9 mouse cellular contexts compared by ENCODE assay signal in the genomic region with DNA sequence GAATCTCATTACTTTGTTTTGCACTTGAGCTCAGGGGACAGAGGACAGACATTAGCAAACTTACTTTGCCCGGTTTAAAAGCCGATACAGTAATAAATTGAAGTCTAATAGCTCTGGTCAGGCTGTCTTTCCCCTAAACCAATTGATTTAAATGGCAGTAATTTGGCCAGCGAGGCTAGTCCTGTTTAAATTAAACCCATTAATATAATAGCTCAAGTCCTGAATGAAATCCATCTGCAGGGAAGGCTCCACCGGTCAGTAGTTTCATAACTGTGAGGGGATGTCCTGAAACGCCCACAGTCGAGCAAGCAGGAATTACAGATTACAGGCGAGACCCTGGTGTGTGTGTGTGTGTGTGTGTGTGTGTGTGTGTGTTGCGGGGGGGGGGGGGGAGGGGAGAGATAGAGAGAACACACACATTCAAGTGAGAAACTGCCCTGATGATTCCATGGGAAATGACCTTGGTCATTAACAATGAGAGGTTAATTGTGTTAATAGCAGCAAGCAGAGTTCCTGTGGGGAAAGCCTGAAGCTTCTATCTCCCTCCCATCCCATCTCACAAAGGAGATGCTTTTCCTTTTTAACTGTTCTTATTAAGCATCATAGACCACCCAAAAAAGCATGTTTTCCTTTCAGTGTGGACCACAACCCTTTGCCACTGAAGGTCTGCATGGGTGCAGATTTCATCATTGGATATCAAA.
DNase-seq lines count a peak whose midpoint lies in the region; ATAC-seq and TF ChIP-seq lines count a peak whose summit lies in the region.
"Had no signal": no experiment of that assay in that cellular context is flagged by ENCODE, and none has a peak within 500 bp of the region (broad histone marks: within the 10 kb centered on the region; RNA-seq: fewer than 3 reads in every experiment).

No protein-coding gene starts in this region.

- no peak overlapping the region for H3K27ac ChIP-seq in kidney, embryonic 14.5 days (ENCODE audit: low read depth, low read length)
- H3K27ac ChIP-seq in embryonic facial prominence, embryonic 15.5 days (replicated peaks): no peak overlapping the region
- H3K27ac ChIP-seq in hindbrain, postnatal 0 days: no peak overlapping the region
- no peak overlapping the region for H3K27ac ChIP-seq in neural tube, embryonic 11.5 days (ENCODE audit: low read depth, low read length)
- H3K27ac ChIP-seq: heart, embryonic 15.5 days had no signal

- no peaks in the 10 kb centered on the region for H3K9me3 ChIP-seq in kidney, embryonic 14.5 days (ENCODE audit: control insufficient read depth, low read length)
- no peaks in the 10 kb centered on the region for H3K9me3 ChIP-seq in embryonic facial prominence, embryonic 15.5 days (replicated peaks)
- no peaks in the 10 kb centered on the region for H3K9me3 ChIP-seq in hindbrain, postnatal 0 days (ENCODE audit: low read length)
- H3K9me3 ChIP-seq in neural tube, embryonic 11.5 days (ENCODE audit: control insufficient read depth, low read length): no peaks in the 10 kb centered on the region
- H3K9me3 ChIP-seq: heart, embryonic 15.5 days had no signal

- ATAC-seq in kidney, embryonic 14.5 days (ENCODE audit: low FRiP score, low TSS enrichment): no peak
- ATAC-seq in embryonic facial prominence, embryonic 15.5 days (ENCODE audit: insufficient number of reproducible peaks, low FRiP score, low TSS enrichment, low read depth): no peak
- ATAC-seq in hindbrain, postnatal 0 days: no peak
- ATAC-seq in neural tube, embryonic 11.5 days (ENCODE audit: insufficient read depth, low FRiP score, low TSS enrichment): no peak

- H3K4me2 ChIP-seq in kidney, embryonic 14.5 days (replicated peaks; ENCODE audit: low read depth, low read length): peak overlapping the region; percentile 44
- H3K4me2 ChIP-seq in embryonic facial prominence, embryonic 15.5 days (replicated peaks): peak overlapping the region; percentile 51; the same call in 1 of the 2 replicates
- peak overlapping the region; percentile 59 for H3K4me2 ChIP-seq in hindbrain, postnatal 0 days (ENCODE audit: low read depth, low read length)
- peak overlapping the region; percentile 38 for H3K4me2 ChIP-seq in neural tube, embryonic 11.5 days (ENCODE audit: low read depth)

- H3K27me3 ChIP-seq in kidney, embryonic 14.5 days (ENCODE audit: control insufficient read depth, insufficient read depth, low read length): peaks cover 22% of the 10 kb centered on the region
- peaks cover 34% of the 10 kb centered on the region for H3K27me3 ChIP-seq in embryonic facial prominence, embryonic 15.5 days
- H3K27me3 ChIP-seq in hindbrain, postnatal 0 days (ENCODE audit: insufficient read depth, low read length): peaks cover 5% of the 10 kb centered on the region; the same call in 1 of the 2 replicates
- H3K27me3 ChIP-seq in neural tube, embryonic 11.5 days (ENCODE audit: control insufficient read depth, insufficient read depth, low read length): peaks cover 12% of the 10 kb centered on the region

- no peak for TF ChIP-seq CTCF in hindbrain, postnatal 0 days (IDR thresholded peaks at IDR 0.05; ENCODE audit: low read depth)

- H3K4me3 ChIP-seq in kidney, embryonic 14.5 days (ENCODE audit: low read length): no peak overlapping the region
- no peak overlapping the region for H3K4me3 ChIP-seq in embryonic facial prominence, embryonic 15.5 days (replicated peaks)
- peak overlapping the region; percentile 26; the same call in 1 of the 2 replicates for H3K4me3 ChIP-seq in hindbrain, postnatal 0 days (ENCODE audit: low read length)
- no peak overlapping the region for H3K4me3 ChIP-seq in neural tube, embryonic 11.5 days (ENCODE audit: low read depth, low read length)

- H3K9ac ChIP-seq in kidney, embryonic 14.5 days (ENCODE audit: low read depth, low read length): no peak overlapping the region
- H3K9ac ChIP-seq in embryonic facial prominence, embryonic 15.5 days: no peak overlapping the region
- no peak overlapping the region for H3K9ac ChIP-seq in hindbrain, postnatal 0 days (replicated peaks; ENCODE audit: low read length)
- no peak overlapping the region for H3K9ac ChIP-seq in neural tube, embryonic 11.5 days (ENCODE audit: low read length)
- H3K9ac ChIP-seq: heart, embryonic 15.5 days had no signal

- no peak for DNase-seq in kidney, adult 18-20 months
- peak; percentile 12 for DNase-seq in hindbrain, postnatal 0 days (ENCODE audit: low spot score)
- DNase-seq in neural tube, embryonic 11.5 days (ENCODE audit: low spot score): peak; percentile 39
- DNase-seq in cerebellum, adult 9-10 months: no peak
- DNase-seq in right cerebral cortex, adult 2 months (ENCODE audit: low spot score in 2 of 2): no peak
- no peak for DNase-seq in thymus, postnatal 10 days (ENCODE audit: low spot score in 2 of 2)

- H3K4me1 ChIP-seq in kidney, embryonic 14.5 days (ENCODE audit: control insufficient read depth, insufficient read depth, low read length): peaks cover 12% of the 10 kb centered on the region
- peaks cover 16% of the 10 kb centered on the region for H3K4me1 ChIP-seq in embryonic facial prominence, embryonic 15.5 days
- H3K4me1 ChIP-seq in hindbrain, postnatal 0 days (ENCODE audit: insufficient read depth, low read length): 0 out of 2 replicates have a peak, but pooled peaks cover 8% of the 10 kb centered on the region
- H3K4me1 ChIP-seq in neural tube, embryonic 11.5 days (ENCODE audit: control insufficient read depth, insufficient read depth, low read length): peaks cover 17% of the 10 kb centered on the region

- H3K36me3 ChIP-seq in kidney, embryonic 14.5 days (ENCODE audit: control insufficient read depth, insufficient read depth, low read length): no peaks in the 10 kb centered on the region
- H3K36me3 ChIP-seq in embryonic facial prominence, embryonic 15.5 days: no peaks in the 10 kb centered on the region
- no peaks in the 10 kb centered on the region for H3K36me3 ChIP-seq in hindbrain, postnatal 0 days (ENCODE audit: insufficient read depth, low read length)
- no peaks in the 10 kb centered on the region for H3K36me3 ChIP-seq in neural tube, embryonic 11.5 days (ENCODE audit: control insufficient read depth, insufficient read depth, low read length)
- H3K36me3 ChIP-seq: heart, embryonic 15.5 days had no signal

- WGBS in kidney, embryonic 14.5 days: 5% methylated on average over 7 of the region's 8 CpGs
- WGBS in embryonic facial prominence, embryonic 15.5 days: 22% methylated on average over 7 of the region's 8 CpGs
- WGBS in hindbrain, postnatal 0 days: 14% methylated on average over 7 of the region's 8 CpGs
- 10% methylated on average over 7 of the region's 8 CpGs for WGBS in neural tube, embryonic 11.5 days

Comparison
In these comparisons a context has a peak if more than half of its experiments do, and no peak if none do; other contexts are left out.
1. DNase-seq: peak in hindbrain, postnatal 0 days (single experiment) and neural tube, embryonic 11.5 days (single experiment); none in kidney, adult 18-20 months (single experiment), cerebellum, adult 9-10 months (single experiment), right cerebral cortex, adult 2 months (0 of 2) and thymus, postnatal 10 days (0 of 2).
2. Peak in every context shown above with its lines, with median percentiles within 50 percentile points of each other: H3K4me2 ChIP-seq.